Mouse (Mus musculus) limb, embryonic 14.5 days (tissue): ENCODE results near the gene Ano6. TPM values are rescaled to one million over a fixed set of nuclear protein-coding genes. Genes with fewer than 3 reads are reported as not detected.

Source experiments
- ATAC-seq: fragments of 200-750 bp; cut with Nextera tagmentation; 2 replicates; pipeline ENCODE4 v1.8.0; 2017; ENCODE audit warnings: low read depth, moderate number of reproducible peaks, moderate TSS enrichment; ENCODE audit not compliant: low FRiP score
- DNase-seq: peaks from one replicate; pipeline ENCODE4 v3.0.0-alpha.2; 2015; ENCODE audit warnings: low spot score
- H3K27ac ChIP-seq: fragments of 300-500 bp; sonication (generic); replicated peaks from 2 replicates; pipeline ENCODE4 v1.5.1; 2014; ENCODE audit warnings: low read depth, mild to moderate bottlenecking, low read length, moderate library complexity, mixed read lengths
- H3K27me3 ChIP-seq: fragments of 300-500 bp; sonication (generic); 2 replicates; pipeline ENCODE4 v1.6.1; 2014; ENCODE audit warnings: low read length, mixed read lengths; ENCODE audit not compliant: control insufficient read depth, insufficient read depth
- H3K36me3 ChIP-seq: fragments of 300-500 bp; sonication (generic); 2 replicates; pipeline ENCODE4 v1.6.1; 2014; ENCODE audit warnings: mild to moderate bottlenecking, low read length, moderate library complexity, mixed read lengths; ENCODE audit not compliant: control insufficient read depth, insufficient read depth
- H3K4me1 ChIP-seq: fragments of 300-500 bp; sonication (generic); 2 replicates; pipeline ENCODE4 v1.6.1; 2014; ENCODE audit warnings: antibody characterized with exemption, low read length, mixed read lengths; ENCODE audit not compliant: control insufficient read depth, insufficient read depth
- H3K4me2 ChIP-seq: fragments of 300-500 bp; sonication (generic); replicated peaks from 2 replicates; pipeline ENCODE4 v1.6.1; 2014; ENCODE audit warnings: low read depth, mild to moderate bottlenecking, low read length, moderate library complexity; ENCODE audit not compliant: severe bottlenecking
- H3K4me3 ChIP-seq: fragments of 300-500 bp; sonication (generic); replicated peaks from 2 replicates; pipeline ENCODE4 v1.5.1; 2014; ENCODE audit warnings: low read length
- H3K9ac ChIP-seq: fragments of 300-500 bp; sonication (generic); 2 replicates; pipeline ENCODE4 v1.6.1; 2014; ENCODE audit warnings: mild to moderate bottlenecking, low read depth, low read length, moderate library complexity; ENCODE audit not compliant: severe bottlenecking
- H3K9me3 ChIP-seq: fragments of 300-500 bp; sonication (generic); 2 replicates; pipeline ENCODE4 v1.6.1; 2016; ENCODE audit warnings: low read length; ENCODE audit not compliant: control insufficient read depth
- POLR2A ChIP-seq: fragments of 200-500 bp; IDR thresholded peaks from 2 replicates; pipeline ENCODE4 v1.8.0; 2012; ENCODE audit warnings: inconsistent platforms, mild to moderate bottlenecking, moderate library complexity, borderline replicate concordance; ENCODE audit not compliant: insufficient read depth, insufficient read length; ENCODE audit errors: extremely low read depth
- WGBS: fragments of 180-500 bp; shearing (Covaris S2); extraction: QIAGEN DNeasy Blood & Tissue Kit; methylation state at CpG from one replicate; pipeline ENCODE4 v1.1.7; 2014; 5-methylcytosine and 5-hydroxymethylcytosine counted together
- polyA plus RNA-seq, 2 experiments: library from polyadenylated mRNA; depleted of rRNA in 1 of 2; stranded (reverse) in 1 of 2; unstranded in 1 of 2; fragments of >200 nt; fragmentation: Nextera tagmentation in 1 of 2; extraction: Ambion mirVana in 1 of 2; gene quantifications; 2 replicates each; pipeline versions ENCODE4 v1.2.1 to v1.2.3; 2012 to 2014

Ano6 gene
- polyA plus RNA-seq, 2 experiments = 42.1 to 52.3 TPM

DNA sequence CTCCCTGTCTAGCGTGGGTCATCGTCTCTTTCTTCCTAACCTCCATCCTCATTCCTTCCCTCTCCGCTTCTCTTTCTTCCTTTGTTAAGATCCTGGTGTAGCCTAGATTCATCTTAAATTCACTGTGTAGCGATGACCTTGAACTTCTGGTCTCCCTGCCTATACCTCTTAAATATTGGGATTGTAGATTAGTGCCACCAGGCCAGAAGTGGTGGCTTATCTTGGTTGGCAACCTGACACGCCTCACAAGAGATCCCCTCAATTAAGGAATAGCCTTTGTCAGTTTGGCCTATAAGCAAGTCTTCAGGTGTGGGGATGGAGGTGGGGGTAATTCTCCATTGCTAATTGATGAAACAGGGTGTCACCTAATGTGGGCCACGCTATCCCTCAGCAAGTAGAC is 107.8 kb downstream of the Ano6 start:
- WGBS = 96% methylated on average over 6 of the region's 6 CpGs
- peaks cover 7% of the 10 kb centered on the region; the same call in 1 of the 2 replicates for H3K4me1 ChIP-seq
- no peak overlapping the region for H3K27ac ChIP-seq
- ATAC-seq = no peak
- H3K9ac ChIP-seq = no peak overlapping the region
- H3K36me3 ChIP-seq = peaks cover 17% of the 10 kb centered on the region
- DNase-seq = no peak
- TF ChIP-seq POLR2A = no peak
- H3K4me3 ChIP-seq = no peak overlapping the region
- H3K4me2 ChIP-seq = no peak overlapping the region
- no peaks in the 10 kb centered on the region for H3K9me3 ChIP-seq
- no peaks in the 10 kb centered on the region for H3K27me3 ChIP-seq

DNA sequence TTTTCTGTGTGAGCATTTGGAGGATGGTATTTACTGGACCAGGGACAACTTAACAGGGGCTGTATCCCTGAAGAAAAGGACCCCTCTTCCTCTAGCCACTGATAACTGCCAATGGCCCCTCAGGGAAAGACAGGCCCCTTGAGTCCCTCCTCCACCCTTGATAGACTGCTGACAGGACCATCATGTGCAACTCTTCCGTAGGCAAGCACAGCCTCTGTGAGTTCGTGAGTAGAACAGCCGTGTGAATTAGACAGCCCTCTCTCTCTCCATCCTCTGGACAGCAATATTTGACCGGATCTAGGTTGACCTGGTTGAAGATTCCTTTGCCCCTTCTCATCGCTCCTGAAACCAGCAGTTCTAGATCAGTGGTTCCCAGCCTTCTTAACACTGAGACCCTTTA is 111.8 kb downstream of the Ano6 start:
- DNase-seq (no peak), ATAC-seq (no peak)
- Histone ChIP-seq H3K27me3 (no peaks in the 10 kb centered on the region), H3K9me3 (no peaks in the 10 kb centered on the region), H3K27ac (no peak overlapping the region), H3K9ac (no peak overlapping the region), H3K4me3 (no peak overlapping the region), H3K36me3 (no peaks in the 10 kb centered on the region), H3K4me1 (peaks cover 10% of the 10 kb centered on the region; the same call in 1 of the 2 replicates), H3K4me2 (no peak overlapping the region)
- TF ChIP-seq POLR2A = no peak
- 92% methylated on average over 5 of the region's 5 CpGs for WGBS

DNA sequence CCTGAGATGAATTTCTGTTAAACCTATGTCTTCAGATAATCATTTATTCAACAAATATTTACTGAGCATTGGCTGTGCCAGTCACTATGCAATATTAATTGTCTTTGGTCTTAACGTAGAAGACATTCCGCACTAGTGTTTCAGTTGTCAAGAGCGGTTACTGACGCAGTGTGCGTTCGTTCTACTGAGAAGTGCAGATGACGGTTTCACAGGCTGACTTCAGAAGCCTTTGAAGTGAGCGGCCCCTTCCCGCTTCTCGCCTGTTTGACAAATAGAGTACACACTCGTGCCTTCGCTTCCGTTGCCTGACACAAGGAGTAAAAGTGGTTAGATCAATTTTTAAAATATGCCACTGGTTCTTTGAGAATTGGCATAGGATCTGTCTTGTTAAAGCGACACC is 113.6 kb downstream of the Ano6 start:
- H3K4me1 ChIP-seq = peaks cover 10% of the 10 kb centered on the region; the same call in 1 of the 2 replicates
- TF ChIP-seq POLR2A = no peak
- DNase-seq = no peak
- WGBS = 58% methylated on average over 14 of the region's 14 CpGs
- no peak overlapping the region for H3K27ac ChIP-seq
- no peaks in the 10 kb centered on the region for H3K27me3 ChIP-seq
- no peaks in the 10 kb centered on the region for H3K9me3 ChIP-seq
- H3K36me3 ChIP-seq = no peaks in the 10 kb centered on the region
- H3K4me3 ChIP-seq = no peak overlapping the region
- ATAC-seq = no peak
- no peak overlapping the region for H3K4me2 ChIP-seq
- no peak overlapping the region for H3K9ac ChIP-seq

DNA sequence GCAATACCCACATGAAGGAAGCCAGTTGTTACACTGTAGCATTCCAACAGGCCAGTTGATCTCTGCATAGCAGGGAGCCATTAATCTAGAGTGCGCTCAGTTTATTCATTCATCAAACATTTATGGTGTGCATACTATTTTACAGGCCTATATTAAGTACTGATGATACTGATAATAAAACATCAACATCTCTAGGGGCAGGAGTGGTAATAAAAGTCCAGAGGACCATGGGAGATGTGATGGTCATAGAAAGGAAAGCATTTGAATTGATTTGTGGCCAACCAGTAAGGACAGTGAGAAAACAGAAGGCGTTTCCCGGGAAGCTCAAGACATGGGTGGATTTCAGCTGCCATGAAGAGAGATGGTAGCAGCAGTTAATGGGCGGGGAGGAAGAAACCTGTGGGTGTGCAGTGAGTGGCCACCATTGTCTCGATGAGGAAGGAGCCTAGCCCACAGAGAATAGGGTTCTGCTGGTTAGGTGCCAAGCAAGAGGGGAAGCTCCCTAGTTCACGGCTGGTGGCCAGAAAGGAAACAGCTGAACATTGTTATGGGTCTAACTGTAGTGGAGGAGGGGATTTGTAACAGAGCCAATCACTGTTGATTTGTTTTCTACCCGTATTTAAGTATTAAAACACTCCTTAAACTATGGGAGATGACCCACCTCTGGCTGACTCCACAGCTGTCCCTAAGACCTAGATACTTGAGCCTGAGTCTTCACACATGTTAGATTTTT is 115.5 kb downstream of the Ano6 start:
- no peak for TF ChIP-seq POLR2A
- peak; percentile 30; the same call in 1 of the 2 replicates for ATAC-seq
- Histone ChIP-seq H3K4me1 (peaks cover 10% of the 10 kb centered on the region; the same call in 1 of the 2 replicates), H3K36me3 (no peaks in the 10 kb centered on the region), H3K9me3 (no peaks in the 10 kb centered on the region), H3K4me2 (no peak overlapping the region), H3K27me3 (no peaks in the 10 kb centered on the region), H3K4me3 (no peak overlapping the region), H3K27ac (no peak overlapping the region), H3K9ac (no peak overlapping the region)
- 61% methylated on average over 7 of the region's 7 CpGs for WGBS
- DNase-seq = peak; percentile 61

DNA sequence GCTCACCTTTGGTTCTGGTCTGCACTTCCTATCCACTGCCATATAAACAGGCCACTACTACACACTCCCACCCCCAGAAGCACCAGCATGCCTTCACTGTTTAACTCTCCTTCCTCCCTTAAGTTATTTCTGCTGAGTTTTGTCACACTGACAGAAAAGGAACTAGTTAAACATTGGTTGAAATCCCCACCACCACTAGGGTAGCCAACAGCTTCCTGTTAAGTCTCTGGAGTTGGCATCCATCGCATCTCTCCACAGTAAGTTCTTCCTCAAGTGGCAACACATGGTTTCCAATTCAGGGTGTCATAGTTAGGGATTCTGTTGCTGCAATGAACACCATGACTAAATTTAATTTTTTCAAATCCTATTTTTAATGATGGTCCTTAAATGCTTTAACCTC is 116.2 kb downstream of the Ano6 start:
- ATAC-seq (no peak), DNase-seq (no peak)
- no peaks in the 10 kb centered on the region for H3K36me3 ChIP-seq
- no peak overlapping the region for H3K9ac ChIP-seq
- no peak overlapping the region for H3K27ac ChIP-seq
- H3K4me1 ChIP-seq = peaks cover 10% of the 10 kb centered on the region; the same call in 1 of the 2 replicates
- no peaks in the 10 kb centered on the region for H3K9me3 ChIP-seq
- no peaks in the 10 kb centered on the region for H3K27me3 ChIP-seq
- WGBS = 92% methylated on average over 1 of the region's 1 CpGs
- H3K4me3 ChIP-seq = no peak overlapping the region
- no peak overlapping the region for H3K4me2 ChIP-seq
- no peak for TF ChIP-seq POLR2A

DNA sequence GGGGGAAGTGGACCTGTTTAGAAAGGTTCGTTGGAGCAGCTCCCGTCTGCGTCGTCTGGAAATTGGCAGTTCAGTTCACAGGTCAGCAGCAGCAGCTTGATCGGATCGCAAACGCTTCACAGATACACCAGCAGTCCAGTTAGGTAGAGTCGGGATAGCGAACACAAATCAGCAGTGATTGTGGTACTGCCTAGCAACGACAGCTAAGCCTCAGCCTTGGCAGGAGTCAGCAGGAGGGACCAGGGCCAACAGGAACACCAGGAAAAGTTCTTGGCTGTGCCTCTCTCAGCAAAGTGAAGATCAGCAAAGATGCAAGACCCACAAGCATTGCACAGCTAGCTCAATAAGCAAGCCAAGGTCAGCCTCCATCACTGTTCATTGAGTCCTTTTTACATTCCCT is 116.7 kb downstream of the Ano6 start:
- no peak for DNase-seq

More for the DNA sequence above, 116.7 kb downstream of the Ano6 start:
- no peak overlapping the region for H3K27ac ChIP-seq
- no peak overlapping the region for H3K4me2 ChIP-seq
- H3K4me3 ChIP-seq = no peak overlapping the region
- TF ChIP-seq POLR2A = no peak
- no peak for ATAC-seq
- H3K4me1 ChIP-seq = peaks cover 10% of the 10 kb centered on the region; the same call in 1 of the 2 replicates
- no peak overlapping the region for H3K9ac ChIP-seq
- H3K9me3 ChIP-seq = no peaks in the 10 kb centered on the region
- H3K36me3 ChIP-seq = 0 out of 2 replicates have a peak, but pooled peaks cover 2% of the 10 kb centered on the region
- 70% methylated on average over 10 of the region's 10 CpGs for WGBS
- no peaks in the 10 kb centered on the region for H3K27me3 ChIP-seq
